Mouse (Mus musculus) liver, embryonic 15.5 days (tissue): ENCODE results near the gene Gnai1. TPM values are rescaled to one million over a fixed set of nuclear protein-coding genes. Genes with fewer than 3 reads are reported as not detected.
"Not testable (repeated sequence)": the region's sequence is repeated elsewhere in the genome, so short reads cannot be mapped to it uniquely, and the experiment has no call there.

Source experiments
- ATAC-seq: fragments of 200-750 bp; cut with Nextera tagmentation; 2 replicates; pipeline ENCODE4 v1.8.0; 2017; ENCODE audit warnings: moderate number of reproducible peaks, mild to moderate bottlenecking, moderate library complexity; ENCODE audit not compliant: insufficient read depth
- H3K27ac ChIP-seq: fragments of 300-500 bp; sonication (generic); replicated peaks from 2 replicates; pipeline ENCODE4 v1.5.1; 2015; ENCODE audit warnings: mild to moderate bottlenecking, inconsistent platforms
- H3K27me3 ChIP-seq: fragments of 300-500 bp; sonication (generic); 2 replicates; pipeline ENCODE4 v1.6.1; 2015; ENCODE audit warnings: mild to moderate bottlenecking, inconsistent platforms
- H3K36me3 ChIP-seq: fragments of 300-500 bp; sonication (generic); replicated peaks from 2 replicates; pipeline ENCODE4 v1.6.1; 2015; ENCODE audit warnings: moderate library complexity, mild to moderate bottlenecking, inconsistent platforms
- H3K4me1 ChIP-seq: fragments of 300-500 bp; sonication (generic); replicated peaks from 2 replicates; pipeline ENCODE4 v1.6.1; 2015; ENCODE audit warnings: inconsistent platforms
- H3K4me2 ChIP-seq: fragments of 300-500 bp; sonication (generic); 2 replicates; pipeline ENCODE4 v1.6.1; 2015; ENCODE audit warnings: moderate library complexity, mild to moderate bottlenecking, inconsistent platforms
- H3K4me3 ChIP-seq: fragments of 300-500 bp; sonication (generic); replicated peaks from 2 replicates; pipeline ENCODE4 v1.5.1; 2015; ENCODE audit warnings: mild to moderate bottlenecking, inconsistent platforms
- H3K9ac ChIP-seq: fragments of 300-500 bp; sonication (generic); 2 replicates; pipeline ENCODE4 v1.6.1; 2015; ENCODE audit warnings: moderate library complexity, mild to moderate bottlenecking, inconsistent platforms
- H3K9me3 ChIP-seq: fragments of 300-500 bp; sonication (generic); replicated peaks from 2 replicates; pipeline ENCODE4 v1.6.1; 2016; ENCODE audit warnings: inconsistent platforms
- WGBS: fragments of 180-500 bp; shearing (Covaris S2); methylation state at CpG from one replicate; pipeline ENCODE4 v1.1.7; 2015; ENCODE audit warnings: mixed read lengths; ENCODE audit not compliant: insufficient replicate concordance; 5-methylcytosine and 5-hydroxymethylcytosine counted together
- polyA plus RNA-seq: library from polyadenylated mRNA; unstranded; fragments of >200 nt; fragmentation: Nextera tagmentation; extraction: Ambion mirVana; gene quantifications from 2 replicates; pipeline ENCODE4 v1.2.1, GENCODE M21; 2015

Gene Gnai1
- polyA plus RNA-seq, 1 experiment from 2014 or later = 1.6 TPM

DNA sequence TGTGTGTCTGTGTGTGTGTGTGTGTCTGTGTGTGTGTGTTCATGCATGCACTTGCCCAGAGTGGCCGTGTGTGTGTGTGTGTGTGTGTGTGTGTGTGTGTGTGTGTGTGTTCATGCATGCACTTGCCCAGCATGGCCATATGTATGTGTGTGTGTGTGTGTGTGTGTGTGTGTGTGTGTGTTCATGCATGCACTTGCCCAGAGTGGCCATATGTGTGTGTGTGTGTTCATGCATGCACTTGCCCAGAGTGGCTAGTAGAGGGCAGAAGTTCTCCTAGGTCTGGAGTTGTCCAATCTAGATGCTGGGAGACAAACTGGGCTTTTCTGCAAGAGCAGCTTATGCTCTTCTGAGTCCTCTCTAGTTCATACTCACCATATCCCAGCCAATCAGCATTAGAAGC lies 18.3 kb downstream of the Gnai1 start:
- not testable (repeated sequence) for H3K9ac ChIP-seq, H3K4me3 ChIP-seq, H3K4me2 ChIP-seq, H3K27ac ChIP-seq, H3K4me1 ChIP-seq, H3K36me3 ChIP-seq, H3K27me3 ChIP-seq, H3K9me3 ChIP-seq, ATAC-seq
- 46% methylated on average over 1 of the region's 1 CpGs for WGBS

DNA sequence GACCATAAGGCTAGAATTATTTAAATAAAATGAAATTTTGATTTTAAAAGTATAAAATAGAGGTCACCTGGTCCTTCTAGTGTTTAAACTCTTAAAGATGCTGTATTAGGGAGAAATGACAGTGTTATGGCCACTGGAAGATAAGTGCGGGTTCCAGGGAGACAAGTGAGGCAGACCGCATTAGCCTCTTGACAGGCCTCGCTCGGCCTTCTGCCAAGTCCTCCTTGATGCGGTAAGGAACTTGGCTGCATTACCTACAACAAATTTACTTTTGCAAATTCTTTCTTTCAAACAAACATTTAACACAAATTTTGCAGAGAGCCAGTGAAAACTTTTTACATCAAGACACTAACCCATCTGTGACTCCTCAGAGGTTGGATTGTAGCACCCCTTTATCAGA lies 27.9 kb downstream of the Gnai1 start:
- no peak overlapping the region for H3K9ac ChIP-seq
- H3K36me3 ChIP-seq = no peaks in the 10 kb centered on the region
- WGBS = 84% methylated on average over 5 of the region's 5 CpGs
- H3K4me3 ChIP-seq = no peak overlapping the region
- no peak for ATAC-seq
- no peak overlapping the region for H3K27ac ChIP-seq
- H3K4me1 ChIP-seq = no peaks in the 10 kb centered on the region
- no peak overlapping the region for H3K4me2 ChIP-seq
- no peaks in the 10 kb centered on the region for H3K27me3 ChIP-seq
- H3K9me3 ChIP-seq = no peaks in the 10 kb centered on the region

DNA sequence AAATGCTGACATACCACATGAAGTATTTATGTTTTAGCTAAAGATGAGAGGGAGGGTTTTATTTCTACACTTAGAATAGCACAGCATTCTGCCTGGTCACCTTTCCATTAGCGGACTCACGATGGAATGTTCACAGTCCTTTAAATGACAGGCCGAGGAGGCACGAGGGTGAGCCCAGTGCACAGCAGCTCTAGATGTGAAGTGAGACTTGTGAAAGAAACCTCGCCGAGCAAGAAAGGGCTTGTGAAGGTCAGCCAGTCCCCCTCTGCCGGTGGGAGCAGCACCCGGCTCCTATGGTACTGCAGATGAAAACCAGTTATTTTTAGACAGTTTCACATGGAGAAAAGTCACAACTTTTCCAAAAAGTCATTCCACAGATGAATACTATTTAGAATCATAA lies 29.4 kb downstream of the Gnai1 start:
- ATAC-seq = no peak
- H3K4me1 ChIP-seq = no peaks in the 10 kb centered on the region
- no peaks in the 10 kb centered on the region for H3K27me3 ChIP-seq
- WGBS = 63% methylated on average over 8 of the region's 8 CpGs
- no peak overlapping the region for H3K4me2 ChIP-seq
- H3K27ac ChIP-seq = no peak overlapping the region
- no peak overlapping the region for H3K9ac ChIP-seq
- no peak overlapping the region for H3K4me3 ChIP-seq
- no peaks in the 10 kb centered on the region for H3K36me3 ChIP-seq
- H3K9me3 ChIP-seq = no peaks in the 10 kb centered on the region

DNA sequence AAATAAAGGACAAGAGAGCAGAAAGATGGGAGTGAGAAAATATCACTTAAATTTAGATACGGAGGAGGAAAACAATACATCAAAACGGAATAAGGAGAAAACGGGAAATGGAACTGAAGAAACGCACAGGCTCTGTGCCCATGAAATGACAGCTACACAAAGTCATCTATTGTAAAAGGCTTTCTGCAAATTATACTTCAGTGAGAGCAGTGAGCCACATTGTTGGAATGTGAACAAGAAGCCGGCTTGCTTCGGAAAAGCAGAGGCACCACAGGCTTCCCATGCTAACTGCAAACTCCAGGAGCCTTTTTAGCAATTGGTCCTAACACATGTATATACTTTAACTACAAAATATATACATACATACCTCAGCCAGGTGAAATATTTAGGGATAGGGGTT lies 34.0 kb downstream of the Gnai1 start:
- H3K27me3 ChIP-seq = no peaks in the 10 kb centered on the region
- H3K36me3 ChIP-seq = no peaks in the 10 kb centered on the region
- no peak for ATAC-seq
- H3K9me3 ChIP-seq = no peaks in the 10 kb centered on the region
- no peak overlapping the region for H3K4me2 ChIP-seq
- no peak overlapping the region for H3K4me3 ChIP-seq
- no peak overlapping the region for H3K27ac ChIP-seq
- no peak overlapping the region for H3K9ac ChIP-seq
- H3K4me1 ChIP-seq = no peaks in the 10 kb centered on the region
- 76% methylated on average over 6 of the region's 6 CpGs for WGBS

DNA sequence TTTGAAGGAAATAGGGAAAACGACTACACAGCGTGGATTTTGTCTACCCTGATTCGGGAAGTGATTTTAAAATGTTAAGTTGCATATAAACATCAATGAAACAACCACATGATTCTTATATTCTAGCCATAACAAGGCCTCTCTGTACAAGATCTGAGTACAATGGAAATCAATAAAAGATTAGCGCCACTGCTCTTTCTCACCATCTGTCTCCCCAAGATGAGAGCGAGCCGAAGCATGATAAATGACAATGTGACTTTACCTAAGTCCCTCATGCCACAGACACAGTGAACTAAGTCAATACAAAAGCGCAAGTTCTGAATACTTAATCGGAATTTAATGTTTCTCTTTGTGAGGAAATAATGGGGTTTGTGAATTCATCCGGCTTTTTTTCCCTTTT lies 36.6 kb downstream of the Gnai1 start:
- Histone ChIP-seq H3K27ac (no peak overlapping the region), H3K4me3 (no peak overlapping the region), H3K4me1 (no peaks in the 10 kb centered on the region), H3K4me2 (no peak overlapping the region), H3K36me3 (no peaks in the 10 kb centered on the region), H3K27me3 (no peaks in the 10 kb centered on the region), H3K9me3 (no peaks in the 10 kb centered on the region), H3K9ac (no peak overlapping the region)
- WGBS = 64% methylated on average over 9 of the region's 9 CpGs
- no peak for ATAC-seq

DNA sequence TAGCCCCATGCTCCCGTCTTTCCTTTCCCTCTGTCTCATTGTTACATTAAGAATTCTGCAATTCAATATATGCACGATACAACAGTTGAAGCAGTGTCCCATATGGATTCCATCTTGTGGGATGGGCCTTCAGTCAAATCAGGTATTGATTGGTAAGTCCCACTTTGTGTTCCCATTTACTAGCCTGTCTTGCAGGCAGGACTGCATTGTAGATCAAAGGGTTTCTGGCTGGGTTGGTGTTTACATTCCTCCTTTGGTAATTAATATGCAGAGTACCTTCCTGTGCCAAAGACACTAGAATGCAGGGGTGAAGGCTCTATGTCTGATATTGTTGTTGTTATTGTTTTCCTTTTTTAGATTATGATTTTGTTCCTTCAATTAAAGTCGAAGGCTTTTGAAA lies 38.5 kb downstream of the Gnai1 start:
- H3K27ac ChIP-seq = no peak overlapping the region
- WGBS = 52% methylated on average over 3 of the region's 3 CpGs
- H3K4me1 ChIP-seq = no peaks in the 10 kb centered on the region
- ATAC-seq = no peak
- H3K9me3 ChIP-seq = no peaks in the 10 kb centered on the region
- no peaks in the 10 kb centered on the region for H3K27me3 ChIP-seq
- no peak overlapping the region for H3K4me3 ChIP-seq
- no peaks in the 10 kb centered on the region for H3K36me3 ChIP-seq
- no peak overlapping the region for H3K9ac ChIP-seq
- H3K4me2 ChIP-seq = no peak overlapping the region

DNA sequence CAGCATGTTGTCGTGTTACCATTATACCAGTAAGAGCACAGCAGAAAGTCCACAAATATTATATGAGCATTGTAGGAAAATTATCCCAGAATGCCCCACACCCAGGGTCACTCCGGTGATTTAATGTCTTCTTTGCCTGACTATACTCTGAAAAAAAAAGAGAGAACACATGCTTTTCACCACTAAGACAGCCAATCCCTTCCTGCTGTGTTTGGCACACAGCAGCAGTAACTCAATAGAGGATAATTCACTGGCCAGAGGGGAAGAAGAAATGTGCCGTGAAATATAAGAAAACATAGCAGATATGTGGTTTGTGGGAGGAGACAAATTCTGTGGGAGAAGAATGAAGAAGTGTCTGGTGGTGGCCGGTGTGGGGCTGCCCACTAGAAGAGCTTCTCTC lies 41.3 kb downstream of the Gnai1 start:
- ATAC-seq = no peak
- WGBS = 41% methylated on average over 4 of the region's 4 CpGs
- H3K27ac ChIP-seq = no peak overlapping the region
- H3K27me3 ChIP-seq = no peaks in the 10 kb centered on the region
- no peaks in the 10 kb centered on the region for H3K36me3 ChIP-seq
- H3K4me3 ChIP-seq = no peak overlapping the region
- no peaks in the 10 kb centered on the region for H3K4me1 ChIP-seq
- H3K9me3 ChIP-seq = no peaks in the 10 kb centered on the region
- H3K4me2 ChIP-seq = no peak overlapping the region
- no peak overlapping the region for H3K9ac ChIP-seq

DNA sequence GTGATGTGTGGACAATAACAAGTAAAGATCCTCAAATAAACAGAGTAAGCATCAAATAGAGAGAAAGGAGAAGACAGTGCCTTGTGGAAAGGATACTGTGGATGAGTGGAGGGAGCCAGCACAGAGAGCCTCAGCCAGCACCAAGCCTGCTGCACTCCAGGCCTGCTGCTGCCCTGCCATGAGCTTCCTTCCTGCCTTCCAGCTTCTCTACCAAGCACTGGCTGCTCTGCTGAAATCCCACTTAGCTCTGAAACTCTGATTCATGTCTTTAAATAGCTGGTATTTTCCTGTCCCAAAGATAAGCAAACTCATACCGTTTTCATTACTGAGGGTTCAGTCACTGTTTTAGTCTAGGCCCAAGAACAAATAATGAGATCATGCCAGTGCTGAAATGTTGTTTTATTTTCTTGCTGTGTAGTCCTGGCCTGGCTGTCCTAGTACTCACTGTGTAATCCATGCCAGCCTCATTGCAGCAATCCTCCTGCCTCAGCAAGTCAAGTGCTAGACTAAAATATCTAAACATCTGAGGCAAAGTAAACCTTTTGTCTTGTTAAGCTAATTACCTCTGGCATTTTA lies 52.8 kb downstream of the Gnai1 start:
- Histone ChIP-seq H3K27ac (no peak overlapping the region), H3K27me3 (no peaks in the 10 kb centered on the region), H3K9me3 (no peaks in the 10 kb centered on the region), H3K36me3 (no peaks in the 10 kb centered on the region), H3K9ac (no peak overlapping the region), H3K4me2 (no peak overlapping the region), H3K4me3 (no peak overlapping the region), H3K4me1 (no peaks in the 10 kb centered on the region)
- ATAC-seq = no peak
- whole genome bisulfite sequencing = 11% methylated on average over 1 of the region's 1 CpGs

DNA sequence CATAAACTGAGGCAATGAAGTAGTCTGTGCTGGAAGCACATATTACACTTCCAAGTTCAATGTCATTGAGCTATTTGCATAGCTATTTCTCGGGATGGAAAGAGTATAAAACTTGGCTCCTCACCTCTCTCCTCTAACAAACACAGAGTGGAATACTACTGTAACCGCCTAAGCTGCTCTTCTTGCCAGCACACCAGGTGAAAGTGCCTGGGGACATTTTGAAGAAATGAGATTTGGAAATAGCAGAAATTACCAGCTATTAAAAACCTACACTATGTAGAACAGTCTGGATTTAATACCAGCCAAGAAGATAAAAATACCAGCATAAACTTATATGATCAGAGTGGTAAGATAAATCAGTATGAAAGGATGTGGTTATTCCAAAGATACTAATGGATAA lies 63.6 kb downstream of the Gnai1 start:
- Histone ChIP-seq H3K9me3 (no peaks in the 10 kb centered on the region), H3K4me1 (no peaks in the 10 kb centered on the region), H3K4me2 (no peak overlapping the region), H3K27ac (no peak overlapping the region), H3K9ac (no peak overlapping the region), H3K27me3 (no peaks in the 10 kb centered on the region), H3K4me3 (no peak overlapping the region), H3K36me3 (no peaks in the 10 kb centered on the region)
- no peak for ATAC-seq
- WGBS = 42% methylated on average over 2 of the region's 2 CpGs

DNA sequence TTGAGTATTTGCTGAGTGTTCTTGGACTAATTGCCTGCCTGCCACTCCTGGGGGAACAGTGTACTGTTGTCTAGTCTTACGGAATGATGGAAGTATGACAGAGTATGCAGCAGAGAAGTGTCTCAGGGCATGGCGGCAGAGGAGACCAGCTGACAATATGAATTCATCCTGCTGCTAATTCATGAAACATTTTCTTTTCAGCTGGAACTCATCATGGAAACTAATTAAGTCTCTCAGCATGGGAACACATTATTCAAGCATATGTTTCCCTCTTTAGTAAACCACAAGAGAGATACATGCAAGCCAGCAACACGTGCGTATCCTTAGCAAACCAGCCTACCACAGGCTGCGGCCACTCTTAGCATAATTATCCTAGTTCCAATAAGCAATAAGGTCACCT lies 67.4 kb downstream of the Gnai1 start:
- Histone ChIP-seq H3K9ac (no peak overlapping the region), H3K27me3 (no peaks in the 10 kb centered on the region), H3K4me1 (no peaks in the 10 kb centered on the region), H3K4me3 (no peak overlapping the region), H3K4me2 (no peak overlapping the region), H3K36me3 (no peaks in the 10 kb centered on the region), H3K9me3 (no peaks in the 10 kb centered on the region), H3K27ac (no peak overlapping the region)
- 72% methylated on average over 5 of the region's 5 CpGs for WGBS
- no peak for ATAC-seq

DNA sequence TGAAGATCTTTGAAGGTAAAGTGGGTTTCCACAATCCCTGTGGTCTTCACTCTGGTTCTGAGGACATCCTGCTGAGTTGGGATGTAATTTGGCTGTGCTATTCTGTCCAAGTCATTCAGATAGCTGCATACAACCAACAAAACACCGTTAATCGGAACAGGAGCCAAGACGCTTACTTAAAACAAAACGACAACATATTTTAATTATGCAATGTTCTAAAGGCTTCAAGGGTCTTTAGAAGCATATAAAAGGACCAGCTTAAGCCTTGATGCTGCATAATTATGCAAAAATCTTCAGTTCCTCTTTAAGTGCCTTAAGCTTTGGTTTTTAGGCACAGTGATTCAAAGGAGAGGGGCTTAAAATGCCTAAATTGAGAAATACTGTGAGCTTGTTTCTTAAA lies 70.6 kb downstream of the Gnai1 start:
- no peak overlapping the region for H3K27ac ChIP-seq

DNA sequence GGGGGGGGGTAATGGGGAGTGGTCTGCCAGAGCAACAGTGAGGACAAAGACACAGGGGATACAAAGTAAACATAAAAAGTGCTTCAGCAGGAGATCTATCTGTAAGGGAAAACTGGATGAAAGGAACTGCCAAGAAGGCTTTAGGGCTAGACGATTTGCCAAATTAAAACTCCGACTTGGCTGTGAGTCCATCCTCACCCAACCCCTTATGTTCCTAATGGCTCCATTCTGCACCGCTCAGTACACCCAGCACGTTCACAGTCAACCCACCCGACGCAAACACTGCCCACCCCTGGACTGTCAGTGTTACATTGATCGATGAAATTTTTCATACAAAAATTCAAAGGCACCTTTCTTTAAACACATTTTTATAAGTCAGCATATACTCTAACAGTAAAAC lies 71.5 kb downstream of the Gnai1 start:
- Histone ChIP-seq H3K27ac (no peak overlapping the region), H3K27me3 (no peaks in the 10 kb centered on the region), H3K9ac (no peak overlapping the region), H3K4me3 (no peak overlapping the region), H3K4me2 (no peak overlapping the region), H3K9me3 (no peaks in the 10 kb centered on the region), H3K4me1 (no peaks in the 10 kb centered on the region), H3K36me3 (no peaks in the 10 kb centered on the region)
- no peak for ATAC-seq
- 81% methylated on average over 7 of the region's 7 CpGs for WGBS

More for the DNA sequence above, 70.6 kb downstream of the Gnai1 start:
- H3K9me3 ChIP-seq = no peaks in the 10 kb centered on the region
- no peak overlapping the region for H3K4me3 ChIP-seq
- WGBS = 70% methylated on average over 4 of the region's 4 CpGs
- no peak overlapping the region for H3K9ac ChIP-seq
- H3K4me1 ChIP-seq = no peaks in the 10 kb centered on the region
- no peaks in the 10 kb centered on the region for H3K36me3 ChIP-seq
- no peak overlapping the region for H3K4me2 ChIP-seq
- no peak for ATAC-seq
- H3K27me3 ChIP-seq = no peaks in the 10 kb centered on the region
